Mouse (Mus musculus): ENCODE measurements at regions not wholly inside any gene's neighbourhood (a gene's known extent, or its start where the extent isn't known, plus 50 kb on each side); places are given as distances from the start of the nearest gene placed in this dataset.
A peak's percentile ranks its signal among the peaks of the same experiment; 100 is the strongest.

GRCm38 (mm10) chr1:186909518-186910105, 57.6 kb upstream of the D1Pas1 start:
- Histone ChIP-seq H3K36me3 (ENCODE audit: insufficient read depth) (no peaks in the 10 kb centered on the region), H3K27ac (ENCODE audit: low read depth) (no peak overlapping the region), H3K4me2 (no peak overlapping the region), H3K27me3 (ENCODE audit: insufficient read depth, low read length) (no peaks in the 10 kb centered on the region), H3K4me1 (ENCODE audit: insufficient read depth) (no peaks in the 10 kb centered on the region), H3K9me3 (ENCODE audit: low read depth, low read length) (no peaks in the 10 kb centered on the region), H3K4me3 (ENCODE audit: low read depth, low read length) (no peak overlapping the region), H3K9ac (no peak overlapping the region)
- ATAC-seq (ENCODE audit: insufficient read depth) = no peak
- no peak for TF ChIP-seq CTCF (IDR thresholded peaks at IDR 0.05; ENCODE audit: low read depth)
- WGBS = 73% methylated on average over 9 of the region's 9 CpGs
- no peak for DNase-seq

GRCm38 (mm10) chr1:186909073-186909472, 58.1 kb upstream of the D1Pas1 start:
- Histone ChIP-seq H3K36me3 (ENCODE audit: insufficient read depth) (no peaks in the 10 kb centered on the region), H3K4me3 (ENCODE audit: low read depth, low read length) (no peak overlapping the region), H3K27me3 (ENCODE audit: insufficient read depth, low read length) (no peaks in the 10 kb centered on the region), H3K9me3 (ENCODE audit: low read depth, low read length) (no peaks in the 10 kb centered on the region), H3K27ac (ENCODE audit: low read depth) (no peak overlapping the region), H3K9ac (no peak overlapping the region), H3K4me2 (no peak overlapping the region), H3K4me1 (ENCODE audit: insufficient read depth) (no peaks in the 10 kb centered on the region)
- TF ChIP-seq CTCF (IDR thresholded peaks at IDR 0.05; ENCODE audit: low read depth) = no peak
- ATAC-seq (ENCODE audit: insufficient read depth) = no peak
- DNase-seq = no peak
- WGBS = 85% methylated on average over 9 of the region's 9 CpGs

- no peaks in the 10 kb centered on the region for H3K27me3 ChIP-seq (ENCODE audit: insufficient read depth, low read length)
- H3K9me3 ChIP-seq (ENCODE audit: low read depth, low read length) = no peaks in the 10 kb centered on the region
- no peak overlapping the region for H3K4me3 ChIP-seq (ENCODE audit: low read depth, low read length)
- no peak for TF ChIP-seq CTCF (IDR thresholded peaks at IDR 0.05; ENCODE audit: low read depth)
- DNase-seq (no peak), ATAC-seq (ENCODE audit: insufficient read depth) (no peak)
- H3K4me1 ChIP-seq (ENCODE audit: insufficient read depth) = no peaks in the 10 kb centered on the region
- no peak overlapping the region for H3K27ac ChIP-seq (ENCODE audit: low read depth)
- WGBS = 73% methylated on average over 9 of the region's 10 CpGs
- H3K9ac ChIP-seq = no peak overlapping the region
- H3K4me2 ChIP-seq = no peak overlapping the region
- H3K36me3 ChIP-seq (ENCODE audit: insufficient read depth) = no peaks in the 10 kb centered on the region
Observed at GRCm38 (mm10) chr1:186907409-186908170, 59.6 kb upstream of the D1Pas1 start.

GRCm38 (mm10) chr1:186905942-186906341, 61.3 kb upstream of the D1Pas1 start:
- 85% methylated on average over 7 of the region's 7 CpGs for WGBS
- no peaks in the 10 kb centered on the region for H3K36me3 ChIP-seq (ENCODE audit: insufficient read depth)
- no peak overlapping the region for H3K27ac ChIP-seq (ENCODE audit: low read depth)
- no peaks in the 10 kb centered on the region for H3K27me3 ChIP-seq (ENCODE audit: insufficient read depth, low read length)
- ATAC-seq (ENCODE audit: insufficient read depth) = no peak
- no peaks in the 10 kb centered on the region for H3K9me3 ChIP-seq (ENCODE audit: low read depth, low read length)
- no peak overlapping the region for H3K9ac ChIP-seq
- TF ChIP-seq CTCF (IDR thresholded peaks at IDR 0.05; ENCODE audit: low read depth) = no peak
- H3K4me1 ChIP-seq (ENCODE audit: insufficient read depth) = no peaks in the 10 kb centered on the region
- H3K4me3 ChIP-seq (ENCODE audit: low read depth, low read length) = no peak overlapping the region
- DNase-seq = no peak
- no peak overlapping the region for H3K4me2 ChIP-seq

- Histone ChIP-seq H3K36me3 (ENCODE audit: insufficient read depth) (no peaks in the 10 kb centered on the region), H3K27me3 (ENCODE audit: insufficient read depth, low read length) (no peaks in the 10 kb centered on the region), H3K27ac (ENCODE audit: low read depth) (no peak overlapping the region), H3K4me3 (ENCODE audit: low read depth, low read length) (no peak overlapping the region), H3K9me3 (ENCODE audit: low read depth, low read length) (no peaks in the 10 kb centered on the region), H3K4me2 (no peak overlapping the region), H3K4me1 (ENCODE audit: insufficient read depth) (no peaks in the 10 kb centered on the region), H3K9ac (no peak overlapping the region)
- ATAC-seq (ENCODE audit: insufficient read depth) = no peak
- 69% methylated on average over 6 of the region's 6 CpGs for WGBS
- DNase-seq = no peak
- no peak for TF ChIP-seq CTCF (IDR thresholded peaks at IDR 0.05; ENCODE audit: low read depth)
Observed at GRCm38 (mm10) chr1:186901548-186901947, 65.7 kb upstream of the D1Pas1 start.

- Histone ChIP-seq H3K27me3 (ENCODE audit: insufficient read depth, low read length) (no peaks in the 10 kb centered on the region), H3K27ac (ENCODE audit: low read depth) (no peak overlapping the region), H3K4me3 (ENCODE audit: low read depth, low read length) (no peak overlapping the region), H3K4me1 (ENCODE audit: insufficient read depth) (no peaks in the 10 kb centered on the region), H3K9ac (no peak overlapping the region), H3K9me3 (ENCODE audit: low read depth, low read length) (peaks cover 7% of the 10 kb centered on the region; the same call in 1 of the 2 replicates), H3K4me2 (no peak overlapping the region), H3K36me3 (ENCODE audit: insufficient read depth) (no peaks in the 10 kb centered on the region)
- WGBS = 56% methylated on average over 8 of the region's 8 CpGs
- TF ChIP-seq CTCF (IDR thresholded peaks at IDR 0.05; ENCODE audit: low read depth) = no peak
- ATAC-seq (ENCODE audit: insufficient read depth) = no peak
- peak; percentile 28 for DNase-seq
Observed at GRCm38 (mm10) chr1:186898203-186898602, 69.0 kb upstream of the D1Pas1 start.

- no peak for TF ChIP-seq CTCF (IDR thresholded peaks at IDR 0.05; ENCODE audit: low read depth)
- Histone ChIP-seq H3K36me3 (ENCODE audit: insufficient read depth) (no peaks in the 10 kb centered on the region), H3K27me3 (ENCODE audit: insufficient read depth, low read length) (no peaks in the 10 kb centered on the region), H3K27ac (ENCODE audit: low read depth) (no peak overlapping the region), H3K4me1 (ENCODE audit: insufficient read depth) (no peaks in the 10 kb centered on the region), H3K9ac (no peak overlapping the region), H3K9me3 (ENCODE audit: low read depth, low read length) (no peaks in the 10 kb centered on the region), H3K4me3 (ENCODE audit: low read depth, low read length) (no peak overlapping the region), H3K4me2 (no peak overlapping the region)
- ATAC-seq (ENCODE audit: insufficient read depth) = no peak
- no peak for DNase-seq
- WGBS = 76% methylated on average over 5 of the region's 5 CpGs
Observed at GRCm38 (mm10) chr1:186889584-186889852, 77.7 kb upstream of the D1Pas1 start.
